Mouse (Mus musculus) retina, embryonic 14.5 days (tissue): ENCODE results near the gene Icam1.
"Not testable (repeated sequence)": the region's sequence is repeated elsewhere in the genome, so short reads cannot be mapped to it uniquely, and the experiment has no call there.

ENCODE experiments used
- DNase-seq: peaks from one replicate; pipeline ENCODE4 v3.0.0-alpha.2; 2015; ENCODE audit warnings: low spot score

Gene Icam1

DNA sequence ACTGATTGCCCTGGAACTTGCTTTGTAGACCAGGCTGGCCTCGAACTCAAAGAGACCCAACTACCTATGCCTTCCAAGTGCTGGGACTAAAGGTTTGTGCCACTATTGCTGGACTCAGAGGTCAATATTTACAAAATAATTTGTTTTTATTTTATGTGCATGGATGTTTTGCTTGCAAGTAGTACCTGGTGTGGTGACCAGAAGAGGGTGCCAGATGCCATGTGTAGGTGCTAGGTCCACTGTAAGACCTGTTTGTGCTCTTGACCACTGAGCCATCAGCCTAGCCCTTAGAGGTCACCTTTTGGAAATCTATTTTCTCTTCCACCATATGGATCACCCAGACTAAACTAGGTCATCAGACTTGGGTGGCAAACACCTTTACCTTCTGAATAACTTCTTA, 6.9 kb downstream of the Icam1 start:
- DNase-seq, result no peak

DNA sequence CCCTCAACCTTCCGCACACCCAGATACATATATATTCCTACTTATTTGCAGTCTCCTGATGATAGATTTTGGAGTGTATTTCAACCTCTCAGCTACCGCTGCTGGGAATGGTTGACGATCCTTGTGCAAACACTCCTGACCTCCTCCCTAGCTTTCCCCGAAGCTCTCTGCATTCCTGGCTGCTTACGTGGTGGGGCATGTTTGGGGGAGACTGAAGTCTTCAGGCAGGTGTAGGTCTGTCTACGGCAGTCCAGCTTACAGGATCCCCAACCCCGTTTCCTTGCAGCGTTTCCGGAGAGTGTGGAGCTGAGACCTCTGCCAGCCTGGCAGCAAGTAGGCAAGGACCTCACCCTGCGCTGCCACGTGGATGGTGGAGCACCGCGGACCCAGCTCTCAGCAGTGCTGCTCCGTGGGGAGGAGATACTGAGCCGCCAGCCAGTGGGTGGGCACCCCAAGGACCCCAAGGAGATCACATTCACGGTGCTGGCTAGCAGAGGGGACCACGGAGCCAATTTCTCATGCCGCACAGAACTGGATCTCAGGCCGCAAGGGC, 9.5 kb downstream of the Icam1 start:
- no peak for DNase-seq

DNA sequence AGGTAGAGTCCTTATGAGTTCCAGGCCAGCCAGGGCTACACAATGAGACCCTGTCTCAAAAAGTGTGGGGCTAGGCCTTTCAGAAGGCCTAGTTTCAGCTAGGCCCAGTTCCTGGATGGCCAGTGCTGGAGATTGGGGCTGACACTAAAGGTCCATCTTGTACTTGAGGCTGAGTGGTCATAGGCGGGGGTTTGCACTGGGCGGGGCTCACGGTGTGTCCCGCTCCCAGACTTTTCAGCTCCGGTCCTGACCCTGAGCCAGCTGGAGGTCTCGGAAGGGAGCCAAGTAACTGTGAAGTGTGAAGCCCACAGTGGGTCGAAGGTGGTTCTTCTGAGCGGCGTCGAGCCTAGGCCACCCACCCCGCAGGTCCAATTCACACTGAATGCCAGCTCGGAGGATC, 11.1 kb downstream of the Icam1 start:
- no peak for DNase-seq

DNA sequence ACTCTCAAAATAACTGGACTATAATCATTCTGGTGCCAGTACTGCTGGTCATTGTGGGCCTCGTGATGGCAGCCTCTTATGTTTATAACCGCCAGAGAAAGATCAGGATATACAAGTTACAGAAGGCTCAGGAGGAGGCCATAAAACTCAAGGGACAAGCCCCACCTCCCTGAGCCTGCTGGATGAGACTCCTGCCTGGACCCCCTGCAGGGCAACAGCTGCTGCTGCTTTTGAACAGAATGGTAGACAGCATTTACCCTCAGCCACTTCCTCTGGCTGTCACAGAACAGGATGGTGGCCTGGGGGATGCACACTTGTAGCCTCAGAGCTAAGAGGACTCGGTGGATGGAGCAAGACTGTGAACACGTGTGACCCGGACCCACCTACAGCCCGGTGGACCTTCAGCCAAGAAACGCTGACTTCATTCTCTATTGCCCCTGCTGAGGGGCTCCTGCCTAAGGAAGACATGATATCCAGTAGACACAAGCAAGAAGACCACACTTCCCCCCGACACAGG, 12.0 kb downstream of the Icam1 start:
- DNase-seq, result peak; percentile 27

DNA sequence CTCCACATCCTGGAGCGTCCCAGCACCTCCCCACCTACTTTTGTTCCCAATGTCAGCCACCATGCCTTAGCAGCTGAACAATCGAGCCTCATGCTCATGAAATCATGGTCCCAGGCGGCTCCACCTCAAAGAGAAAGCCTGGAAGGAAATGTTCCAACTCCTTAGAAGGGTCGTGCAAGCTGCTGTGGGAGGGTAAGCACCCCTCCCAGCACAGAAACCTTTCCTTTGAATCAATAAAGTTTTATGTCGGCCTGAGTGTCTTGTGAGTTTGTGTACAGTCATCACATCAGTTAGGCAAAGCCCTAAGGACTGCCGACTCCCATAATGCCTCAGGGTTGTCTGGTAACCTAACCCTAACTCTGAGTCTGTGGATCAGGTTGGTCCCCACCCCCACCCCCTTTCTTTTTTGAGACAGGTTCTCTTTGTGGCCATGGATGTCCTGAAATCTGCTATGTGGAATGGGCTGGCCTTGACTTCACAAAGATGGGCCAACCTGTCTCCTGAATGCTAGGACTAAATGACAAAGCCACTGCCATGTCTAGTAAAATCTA, 12.8 kb downstream of the Icam1 start:
- DNase-seq, result no peak

DNA sequence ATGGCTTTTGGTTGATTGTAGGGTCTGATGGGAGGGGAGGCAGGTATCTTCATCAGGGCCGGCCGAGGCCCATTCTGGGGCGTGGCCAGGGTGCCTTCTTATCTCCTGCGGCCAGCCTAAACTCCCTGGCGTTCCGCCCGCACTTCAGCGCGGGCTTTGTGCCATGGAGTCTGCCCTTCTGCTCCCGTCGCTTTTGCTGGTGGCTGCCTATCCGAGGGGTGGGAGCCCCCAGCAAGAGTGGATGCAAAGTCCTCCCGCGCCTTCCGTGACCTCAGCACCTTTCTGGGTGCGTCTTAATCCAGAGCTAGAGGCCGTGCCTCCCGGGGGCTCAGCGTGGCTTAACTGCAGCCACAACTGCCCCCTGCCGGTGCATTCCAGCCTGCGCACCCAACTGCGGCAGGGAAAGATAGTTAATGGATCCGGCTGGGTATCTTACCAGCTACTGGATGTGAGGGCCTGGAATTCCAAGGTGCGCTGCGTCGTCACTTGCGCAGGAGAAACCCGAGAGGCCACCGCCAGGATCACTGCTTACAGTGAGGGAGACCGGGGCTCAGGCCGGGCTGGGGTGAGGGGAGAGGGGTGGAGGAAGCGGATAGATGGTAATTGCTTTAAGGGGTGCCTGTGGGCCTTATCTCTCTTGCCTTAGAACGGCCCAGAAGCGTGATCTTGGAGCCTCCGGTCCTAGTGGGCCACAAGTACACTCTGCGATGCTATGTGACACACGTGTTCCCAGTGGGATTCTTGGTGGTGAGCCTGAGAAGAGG, 13.7 kb downstream of the Icam1 start, which contains the start of gene Icam4:
Gene Icam4 (plus strand): TSS at position 83 of the 764 bp plus-strand sequence.
- DNase-seq, result peak; percentile 85

DNA sequence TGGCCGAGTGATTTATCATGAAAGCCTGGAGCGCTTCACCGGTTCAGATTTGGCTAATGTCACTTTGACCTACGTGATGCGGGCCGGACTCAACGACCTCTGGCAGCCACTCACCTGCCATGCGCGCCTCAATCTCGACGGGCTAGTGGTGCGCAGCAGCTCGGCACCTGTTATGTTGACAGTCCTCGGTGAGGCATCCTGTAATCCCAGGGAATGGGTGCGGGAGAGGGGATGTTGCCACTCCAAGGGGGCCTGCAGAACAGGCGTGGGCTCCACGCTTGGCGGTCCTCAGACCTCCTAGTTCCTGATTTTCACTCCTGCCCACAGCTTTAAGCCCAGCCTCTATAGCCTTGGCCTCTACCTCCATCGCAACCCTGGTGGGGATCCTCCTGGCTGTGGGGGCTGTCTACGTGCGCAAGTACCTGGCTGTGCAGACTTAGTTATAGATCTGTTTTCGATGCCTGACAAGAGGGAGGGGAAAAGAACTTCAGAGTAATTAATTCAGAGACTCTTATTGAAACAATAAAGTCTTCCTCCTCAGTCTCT, 14.3 kb downstream of the Icam1 start:
- no peak for DNase-seq

DNA sequence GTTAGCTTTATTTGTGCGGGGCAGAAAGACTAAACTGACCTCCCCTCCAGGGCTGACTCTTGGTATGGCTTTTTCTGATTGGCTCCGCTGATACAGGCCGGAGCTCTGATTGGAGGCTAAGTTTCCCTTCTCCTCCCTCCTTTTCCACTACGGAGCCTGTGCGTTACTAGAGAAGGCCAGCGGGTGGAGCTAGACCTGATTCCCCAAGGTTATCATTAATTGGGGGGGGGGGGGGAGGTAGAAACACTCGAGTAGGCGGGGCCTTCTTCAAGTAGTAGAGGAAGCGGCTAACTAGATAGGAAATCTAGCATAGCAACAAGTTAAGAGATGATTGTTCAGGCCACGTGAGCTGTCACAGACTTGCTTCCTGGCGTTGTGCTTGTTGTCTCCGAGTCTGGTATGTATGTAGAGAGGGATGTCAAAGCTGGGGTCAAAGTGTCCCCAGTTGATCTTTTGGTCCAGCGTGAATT, 15.0 kb downstream of the Icam1 start:
- peak; percentile 91 for DNase-seq

DNA sequence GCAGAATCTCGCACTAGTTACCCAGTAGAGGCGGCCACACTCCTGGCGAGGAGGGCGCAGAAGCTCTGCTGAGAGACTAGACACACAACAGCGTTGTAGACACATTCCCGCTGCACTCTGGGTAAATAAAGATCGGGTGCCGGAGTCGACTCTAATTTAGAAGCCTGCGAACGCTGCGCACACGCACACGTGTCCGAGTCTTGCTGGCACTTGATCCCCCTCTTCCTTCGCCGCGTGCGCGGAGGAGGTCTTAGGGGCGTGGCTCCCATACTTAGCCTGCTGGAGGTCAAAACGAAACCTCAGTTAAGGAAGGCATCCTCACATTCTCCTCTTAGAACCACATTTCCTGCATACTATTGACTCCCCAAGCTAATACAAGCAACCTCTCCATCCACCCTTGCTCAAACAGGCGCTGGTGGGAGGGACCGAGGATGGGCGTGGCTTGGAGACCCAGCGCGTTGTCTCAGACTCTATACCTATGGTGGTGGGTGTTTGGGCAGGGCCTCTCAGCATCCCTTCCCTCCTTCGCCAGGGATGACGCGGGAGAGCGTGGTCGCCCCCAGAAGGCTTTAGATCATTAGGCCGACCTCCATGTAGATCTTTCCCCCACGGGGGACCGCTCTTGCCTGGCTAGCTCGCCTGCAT, 15.6 kb downstream of the Icam1 start:
- peak; percentile 61 for DNase-seq

DNA sequence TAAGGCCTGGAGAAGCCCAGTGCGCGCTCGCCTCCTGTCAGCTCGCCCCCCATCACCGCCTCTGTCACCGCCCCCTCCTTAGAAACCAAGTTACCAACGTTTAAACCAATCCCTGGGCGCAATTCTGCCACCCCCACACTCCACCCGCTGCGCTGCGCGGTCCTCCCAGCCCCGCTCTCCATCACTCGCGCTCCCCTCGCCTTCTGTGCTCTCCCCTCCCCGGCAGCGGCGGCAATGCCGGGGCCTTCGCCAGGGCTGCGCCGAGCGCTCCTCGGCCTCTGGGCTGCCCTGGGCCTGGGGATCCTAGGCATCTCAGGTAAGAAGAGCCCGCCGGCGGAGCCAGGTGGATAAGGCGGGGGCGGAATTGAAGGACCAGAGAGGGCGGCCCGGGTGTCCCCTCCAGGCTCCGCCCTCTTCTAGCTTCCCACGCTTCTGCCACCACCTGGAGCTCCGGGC, 16.1 kb downstream of the Icam1 start, which contains the start of gene Icam5:
Gene Icam5 (plus strand): TSS at position 178 of the 456 bp plus-strand sequence.
- peak; percentile 29 for DNase-seq

DNA sequence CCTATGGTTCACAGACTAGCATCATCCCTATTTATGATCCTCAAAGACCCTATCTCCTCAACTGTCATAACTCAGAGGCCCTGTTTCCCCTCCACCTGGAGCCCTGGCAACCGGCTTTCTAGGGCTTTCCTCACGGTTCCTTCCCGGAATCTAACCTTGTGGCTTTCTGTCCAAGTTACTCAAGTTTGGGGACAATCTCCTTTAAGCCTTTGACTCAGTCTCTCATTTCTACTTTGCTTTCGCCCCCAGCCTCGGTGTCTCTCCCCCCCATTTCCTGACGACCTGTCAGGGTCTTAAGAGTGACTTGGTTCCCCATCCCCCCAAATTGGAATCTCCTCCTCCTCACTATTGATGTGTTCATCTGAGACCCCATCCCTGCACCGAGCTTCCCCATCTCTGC, 16.7 kb downstream of the Icam1 start:
- no peak for DNase-seq

DNA sequence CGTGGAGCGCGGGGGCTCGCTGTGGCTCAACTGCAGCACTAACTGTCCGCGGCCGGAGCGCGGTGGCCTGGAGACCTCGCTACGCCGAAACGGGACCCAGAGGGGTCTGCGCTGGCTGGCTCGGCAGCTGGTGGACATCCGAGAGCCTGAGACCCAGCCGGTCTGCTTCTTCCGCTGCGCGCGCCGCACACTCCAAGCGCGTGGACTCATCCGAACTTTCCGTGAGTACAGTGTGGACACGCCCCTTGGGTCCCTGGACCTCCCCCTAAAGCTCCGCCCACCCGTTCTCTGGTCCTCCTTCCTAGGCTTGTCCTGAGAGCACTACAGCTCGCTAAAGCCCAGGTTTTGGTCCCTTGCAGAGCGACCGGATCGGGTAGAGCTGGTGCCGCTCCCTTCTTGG, 17.4 kb downstream of the Icam1 start:
- DNase-seq, result peak; percentile 87

DNA sequence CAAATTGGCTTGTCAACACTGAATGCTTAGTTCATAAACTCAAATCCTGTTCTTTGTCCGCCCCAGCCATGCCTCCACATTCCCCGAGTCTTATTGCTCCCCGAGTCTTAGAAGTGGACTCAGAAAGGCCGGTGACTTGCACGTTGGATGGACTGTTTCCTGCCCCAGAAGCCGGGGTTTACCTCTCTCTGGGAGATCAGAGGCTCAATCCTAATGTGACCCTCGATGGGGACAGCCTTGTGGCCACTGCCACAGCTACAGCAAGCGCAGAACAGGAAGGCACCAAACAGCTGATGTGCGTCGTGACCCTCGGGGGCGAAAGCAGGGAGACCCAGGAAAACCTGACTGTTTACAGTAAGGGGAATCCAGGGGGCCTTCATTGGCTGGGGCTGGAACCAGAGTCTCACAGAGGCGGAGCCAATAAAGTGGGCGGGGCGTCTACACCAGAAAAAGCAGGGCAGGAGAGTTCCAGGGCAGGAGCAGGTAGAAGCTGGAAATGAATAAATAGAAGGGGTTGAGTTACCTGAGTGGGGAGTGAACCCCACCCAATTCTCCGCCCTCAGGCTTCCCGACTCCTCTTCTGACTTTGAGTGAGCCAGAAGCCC, 18.8 kb downstream of the Icam1 start:
- DNase-seq, result peak; percentile 52

DNA sequence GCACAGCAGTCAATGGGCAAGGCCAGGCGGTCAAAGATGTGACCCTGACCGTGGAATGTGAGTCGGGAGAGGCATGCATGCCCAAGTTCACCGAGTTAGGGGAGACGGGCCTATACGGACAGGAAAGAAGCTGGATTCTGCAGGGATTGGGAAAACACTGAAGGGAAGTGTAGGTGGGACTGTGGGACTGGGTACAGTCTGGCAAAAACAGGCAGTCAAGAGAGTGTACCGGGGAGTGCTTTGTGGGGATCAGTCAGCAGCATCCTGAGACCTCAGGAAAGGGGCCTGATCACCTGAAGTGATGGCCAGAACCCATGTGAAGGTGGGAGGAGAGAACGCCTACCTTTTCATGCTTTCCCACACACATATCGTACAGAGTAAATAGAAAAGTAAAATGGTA, 19.8 kb downstream of the Icam1 start:
- DNase-seq, result no peak

DNA sequence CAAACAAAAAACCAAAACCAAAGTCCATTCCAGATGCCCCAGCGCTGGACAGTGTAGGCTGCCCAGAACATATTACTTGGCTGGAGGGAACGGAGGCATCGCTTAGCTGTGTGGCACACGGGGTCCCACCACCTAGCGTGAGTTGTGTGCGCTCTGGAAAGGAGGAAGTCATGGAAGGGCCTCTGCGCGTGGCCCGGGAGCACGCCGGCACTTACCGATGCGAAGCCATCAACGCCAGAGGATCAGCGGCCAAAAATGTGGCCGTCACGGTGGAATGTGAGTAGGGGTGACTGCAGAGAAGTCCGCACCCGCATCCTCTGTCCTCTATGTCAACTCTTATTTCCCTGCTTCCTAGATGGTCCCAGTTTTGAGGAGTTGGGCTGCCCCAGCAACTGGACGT, 20.4 kb downstream of the Icam1 start:
- no peak for DNase-seq

DNA sequence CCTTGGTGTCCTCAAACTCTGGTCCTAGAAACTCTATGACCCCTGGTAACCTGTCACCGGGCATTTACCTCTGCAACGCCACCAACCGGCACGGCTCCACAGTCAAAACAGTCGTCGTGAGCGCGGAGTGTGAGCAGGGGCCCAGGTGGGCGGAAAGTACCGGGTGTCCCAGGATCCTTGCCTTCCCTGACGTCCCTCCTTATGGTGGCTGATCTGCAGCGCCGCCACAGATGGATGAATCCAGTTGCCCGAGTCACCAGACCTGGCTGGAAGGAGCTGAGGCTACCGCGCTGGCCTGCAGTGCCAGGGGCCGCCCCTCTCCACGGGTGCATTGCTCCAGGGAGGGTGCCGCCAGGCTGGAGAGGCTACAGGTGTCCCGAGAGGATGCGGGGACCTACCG, 20.9 kb downstream of the Icam1 start:
- DNase-seq, result no peak

DNA sequence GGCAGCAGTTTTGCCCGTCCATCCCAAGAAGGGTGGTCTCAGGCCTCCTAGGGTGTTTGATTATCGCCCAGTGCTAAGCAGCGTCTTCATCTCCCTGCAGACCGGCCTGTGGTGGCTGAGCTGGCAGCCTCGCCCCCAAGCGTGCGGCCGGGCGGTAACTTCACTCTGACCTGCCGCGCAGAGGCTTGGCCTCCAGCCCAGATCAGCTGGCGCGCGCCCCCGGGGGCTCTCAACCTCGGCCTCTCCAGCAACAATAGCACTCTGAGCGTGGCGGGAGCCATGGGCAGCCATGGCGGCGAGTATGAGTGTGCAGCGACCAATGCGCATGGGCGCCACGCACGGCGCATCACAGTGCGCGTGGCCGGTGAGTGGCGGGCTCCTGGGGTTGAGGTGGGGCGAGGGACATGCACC, 21.7 kb downstream of the Icam1 start:
- DNase-seq, result peak; percentile 45

DNA sequence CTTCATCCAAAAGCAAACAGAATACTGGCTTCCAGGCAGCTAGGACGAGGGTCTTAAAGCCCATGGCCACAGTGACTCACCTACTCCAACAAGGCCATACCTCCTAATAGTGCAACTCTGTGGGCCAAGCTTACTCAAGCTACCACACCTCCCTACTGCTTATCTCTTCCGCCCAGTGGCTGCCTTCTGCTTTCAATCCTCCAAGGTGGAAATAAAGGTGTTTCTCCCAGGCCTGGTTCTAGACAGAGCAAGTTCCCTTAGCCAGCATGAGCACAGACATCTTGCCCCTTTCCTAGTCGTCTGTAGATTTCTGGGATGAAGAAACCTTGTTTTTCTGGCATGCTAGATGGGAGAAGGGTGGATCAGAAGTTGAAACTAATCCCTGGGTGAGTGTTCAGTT, 24.0 kb downstream of the Icam1 start:
- DNase-seq, result no peak

DNA sequence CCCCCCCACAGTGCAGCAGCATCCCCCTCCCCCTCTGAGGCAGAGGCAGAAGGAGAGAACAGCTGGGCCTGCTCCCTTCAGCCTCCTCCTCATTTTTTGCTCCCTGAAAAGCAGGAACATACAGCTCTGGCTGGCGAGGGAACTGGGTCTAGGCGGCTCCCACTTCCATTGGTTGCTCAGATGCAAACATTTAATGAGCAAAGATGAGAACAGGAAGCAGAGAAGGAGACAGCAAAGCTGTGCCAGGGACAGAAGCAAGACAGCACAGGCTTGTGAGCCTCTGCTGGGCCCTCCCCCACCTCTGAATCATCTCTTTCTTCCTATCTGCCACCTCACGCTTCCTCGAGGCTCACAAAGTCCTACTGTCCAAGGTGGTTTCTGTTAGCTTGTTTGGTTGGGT, 25.5 kb downstream of the Icam1 start:
- DNase-seq, result no peak

DNA sequence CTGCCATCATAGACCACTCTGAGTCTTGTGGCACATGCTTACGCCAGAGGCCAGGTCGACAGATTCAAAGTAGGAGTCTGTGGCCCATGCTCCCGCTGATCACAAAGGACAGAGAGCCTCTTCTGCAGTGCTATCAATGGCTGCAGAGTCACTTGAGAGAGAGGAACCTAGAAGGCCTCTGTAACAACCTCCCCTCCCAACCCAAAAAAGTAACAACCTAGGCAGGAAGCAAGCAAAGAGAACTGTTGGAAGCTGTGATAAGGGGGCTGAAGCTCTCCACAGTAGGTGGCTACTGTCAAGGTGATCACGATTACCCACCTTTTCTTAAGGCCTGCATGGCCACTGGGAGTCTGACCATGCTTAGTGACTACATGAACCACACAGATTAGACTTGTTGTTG, 27.8 kb downstream of the Icam1 start:
- no peak for DNase-seq

DNA sequence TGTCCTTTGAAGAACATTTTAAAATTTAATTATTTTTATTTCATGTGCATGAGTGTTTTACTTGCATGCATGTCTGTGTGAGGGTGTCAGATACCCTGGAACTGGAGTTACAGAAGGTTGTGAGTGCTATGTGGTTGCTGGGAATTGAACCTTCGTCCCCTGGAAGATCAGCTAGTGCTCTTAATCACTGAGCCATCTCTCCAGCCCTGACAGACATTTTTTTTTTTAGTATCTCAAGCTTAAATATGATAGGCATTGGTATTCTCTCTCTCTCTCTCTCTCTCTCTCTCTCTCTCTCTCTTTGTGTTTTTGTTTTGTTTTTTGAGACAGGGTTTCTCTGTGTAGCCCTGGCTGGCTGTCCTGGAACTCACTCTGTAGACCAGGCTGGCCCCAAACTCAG, 29.0 kb downstream of the Icam1 start:
- DNase-seq, result not testable (repeated sequence)

DNA sequence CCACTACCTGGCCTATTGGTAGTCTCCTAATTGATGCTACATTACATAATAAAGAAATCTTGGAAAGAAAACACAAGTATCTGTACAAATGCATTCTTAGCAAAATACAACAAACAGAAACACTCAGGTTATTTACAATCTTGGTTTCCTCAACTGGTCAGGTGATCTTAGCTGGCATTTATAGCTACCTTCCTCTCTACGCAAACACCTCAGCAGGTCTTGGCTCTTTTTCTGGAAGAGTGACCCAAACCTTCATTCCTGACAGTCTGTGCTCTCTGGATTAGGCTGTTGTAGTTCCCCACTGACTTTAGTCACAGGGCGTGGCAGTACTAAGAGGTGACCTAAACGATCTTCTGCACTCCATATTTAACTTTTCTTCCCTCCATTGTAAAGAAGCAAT, 29.4 kb downstream of the Icam1 start:
- DNase-seq, result no peak
